Mouse (Mus musculus) MEL (cell line): Measurements from ENCODE around the gene Cirbp. TPM values are rescaled to one million over a fixed set of nuclear protein-coding genes. Genes with fewer than 3 reads are reported as not detected.

Source experiments
- DNase-seq: peaks from one replicate; pipeline ENCODE4 v3.0.0; 2011; ENCODE audit warnings: low read depth, low spot score
- H3K27ac ChIP-seq: 2 replicates; pipeline ENCODE4 v1.5.1; 2012; ENCODE audit warnings: low read depth, mild to moderate bottlenecking, control low read depth, low read length, moderate library complexity; ENCODE audit not compliant: control insufficient read depth
- H3K27me3 ChIP-seq, 2 experiments: fragments of 150-350 bp in 1 of 2; sonication (generic) in 1 of 2; 2 replicates each; pipeline ENCODE4 v1.6.1; 2012; ENCODE audit warnings: low read length in 2 of 2, mild to moderate bottlenecking in 2 of 2, improper control_type of control experiment in 1 of 2, moderate library complexity in 1 of 2; ENCODE audit not compliant: insufficient read depth in 2 of 2, control insufficient read depth in 1 of 2
- H3K36me3 ChIP-seq, 2 experiments: 2 replicates each; pipeline ENCODE4 v1.6.1; 2012 to 2014; ENCODE audit warnings: low read length in 2 of 2, improper control_type of control experiment in 1 of 2, inconsistent platforms in 1 of 2, mild to moderate bottlenecking in 1 of 2; ENCODE audit not compliant: insufficient read depth in 2 of 2, control insufficient read depth in 1 of 2
- H3K4me1 ChIP-seq, 2 experiments: fragments of 150-350 bp in 1 of 2; sonication (generic) in 1 of 2; 2 replicates each; pipeline ENCODE4 v1.6.1; 2012; ENCODE audit warnings: low read length in 2 of 2, improper control_type of control experiment in 1 of 2, mild to moderate bottlenecking in 1 of 2; ENCODE audit not compliant: insufficient read depth in 2 of 2, control insufficient read depth in 1 of 2
- H3K4me3 ChIP-seq, 2 experiments: fragments of 150-350 bp in 1 of 2; sonication (generic) in 1 of 2; 2 replicates each; pipeline ENCODE4 v1.5.1; 2012; ENCODE audit warnings: low read depth in 2 of 2, low read length in 2 of 2, mild to moderate bottlenecking in 2 of 2, moderate library complexity in 2 of 2, control low read depth in 1 of 2, improper control_type of control experiment in 1 of 2; ENCODE audit not compliant: control insufficient read depth in 1 of 2, insufficient read depth in 1 of 2
- H3K79me2 ChIP-seq: 2 replicates; pipeline ENCODE4 v1.6.1; 2012; ENCODE audit warnings: mild to moderate bottlenecking, low read length, moderate library complexity; ENCODE audit not compliant: control insufficient read depth, poor library complexity, insufficient read depth
- H3K9ac ChIP-seq: 2 replicates; pipeline ENCODE4 v1.6.1; 2012; ENCODE audit warnings: low read depth, mild to moderate bottlenecking, control low read depth, low read length, moderate library complexity; ENCODE audit not compliant: control insufficient read depth, poor library complexity, severe bottlenecking
- H3K9me3 ChIP-seq: fragments of 150-350 bp; sonication (generic); replicated peaks from 2 replicates; pipeline ENCODE4 v1.6.1; 2012; ENCODE audit warnings: mild to moderate bottlenecking, low read length, improper control_type of control experiment, moderate library complexity; ENCODE audit not compliant: insufficient read depth
- BHLHE40 ChIP-seq: IDR thresholded peaks from 2 replicates; pipeline ENCODE4 v1.6.1; 2012; ENCODE audit warnings: low read depth, mild to moderate bottlenecking, inconsistent platforms, low read length, improper control_type of control experiment, borderline replicate concordance
- CHD2 ChIP-seq: IDR thresholded peaks from 2 replicates; pipeline ENCODE4 v1.6.1; 2011; ENCODE audit warnings: low read length, improper control_type of control experiment
- E2F4 ChIP-seq: IDR thresholded peaks from 2 replicates; pipeline ENCODE4 v1.6.1; 2011; ENCODE audit warnings: low read depth, low read length, improper control_type of control experiment, borderline replicate concordance
- ELF1 ChIP-seq: IDR thresholded peaks from 2 replicates; pipeline ENCODE4 v1.6.1; 2014; ENCODE audit warnings: low read depth, mild to moderate bottlenecking, inconsistent platforms, low read length, improper control_type of control experiment, moderate library complexity
- GATA1 ChIP-seq: IDR thresholded peaks from 2 replicates; pipeline ENCODE4 v1.6.1; 2011; ENCODE audit warnings: low read depth, low read length, improper control_type of control experiment
- HCFC1 ChIP-seq: IDR thresholded peaks from 2 replicates; pipeline ENCODE4 v1.6.1; 2012; ENCODE audit warnings: low read depth, mild to moderate bottlenecking, inconsistent platforms, low read length, improper control_type of control experiment, moderate library complexity
- JUND ChIP-seq: IDR thresholded peaks from 2 replicates; pipeline ENCODE4 v1.6.1; 2011; ENCODE audit warnings: low read depth, mild to moderate bottlenecking, improper control_type of control experiment, low read length
- KAT2A ChIP-seq: conservative IDR thresholded peaks from 2 replicates; pipeline ENCODE4 v1.6.1; 2012; ENCODE audit warnings: low read depth, low read length, improper control_type of control experiment, inconsistent platforms
- MXI1 ChIP-seq: IDR thresholded peaks from 2 replicates; pipeline ENCODE4 v1.6.1; 2011; ENCODE audit warnings: mild to moderate bottlenecking, low read depth, low read length, improper control_type of control experiment
- MYB ChIP-seq: IDR thresholded peaks from 2 replicates; pipeline ENCODE4 v1.6.1; 2011; ENCODE audit warnings: mild to moderate bottlenecking, low read depth, low read length, improper control_type of control experiment
- MYC ChIP-seq: IDR thresholded peaks from 2 replicates; pipeline ENCODE4 v1.6.1; 2011; ENCODE audit warnings: low read depth, mild to moderate bottlenecking, low read length, improper control_type of control experiment, moderate library complexity
- NELFE ChIP-seq: IDR thresholded peaks from 2 replicates; pipeline ENCODE4 v1.6.1; 2011; ENCODE audit warnings: low read depth, low read length, improper control_type of control experiment
- POLR2AphosphoS5 ChIP-seq: IDR thresholded peaks from 2 replicates; pipeline ENCODE4 v1.6.1; 2012; ENCODE audit warnings: low read depth, borderline replicate concordance, mild to moderate bottlenecking, inconsistent platforms, low read length, moderate library complexity, mixed read lengths
- RAD21 ChIP-seq: IDR thresholded peaks from 2 replicates; pipeline ENCODE4 v1.6.1; 2011; ENCODE audit warnings: mild to moderate bottlenecking, low read depth, low read length, improper control_type of control experiment
- SMC3 ChIP-seq: IDR thresholded peaks from 2 replicates; pipeline ENCODE4 v1.6.1; 2011; ENCODE audit warnings: low read depth, low read length, improper control_type of control experiment
- TAL1 ChIP-seq: IDR thresholded peaks from 2 replicates; pipeline ENCODE4 v1.6.1; 2012; ENCODE audit warnings: mild to moderate bottlenecking, inconsistent platforms, low read length, moderate library complexity, mixed read lengths
- UBTF ChIP-seq: IDR thresholded peaks from 2 replicates; pipeline ENCODE4 v1.6.1; 2012; ENCODE audit warnings: low read depth, mild to moderate bottlenecking, inconsistent platforms, low read length, improper control_type of control experiment, moderate library complexity, borderline replicate concordance; ENCODE audit not compliant: insufficient read depth
- USF2 ChIP-seq, 2 experiments: IDR thresholded peaks; 2 replicates each; pipeline ENCODE4 v1.6.1; 2011 to 2012; ENCODE audit warnings: improper control_type of control experiment in 2 of 2, low read length in 2 of 2, borderline replicate concordance in 1 of 2, inconsistent platforms in 1 of 2, low read depth in 1 of 2, mild to moderate bottlenecking in 1 of 2; ENCODE audit not compliant: insufficient read depth in 1 of 2
- ZNF384 ChIP-seq: IDR thresholded peaks from 2 replicates; pipeline ENCODE4 v1.6.1; 2012; ENCODE audit warnings: low read depth, mild to moderate bottlenecking, inconsistent platforms, low read length, improper control_type of control experiment
- polyA plus RNA-seq, 2 experiments: library from polyadenylated mRNA; stranded (reverse) in 1 of 2; unstranded in 1 of 2; fragments of >175 nt in 1 of 2; fragments of >200 nt in 1 of 2; gene quantifications; 2 replicates each; pipeline versions ENCODE4 v1.2.1 to v1.2.4; 2012; ENCODE audit warnings: low replicate concordance in 2 of 2, low read depth in 1 of 2; ENCODE audit not compliant: insufficient read length in 2 of 2, insufficient read depth in 1 of 2, missing spikeins in 1 of 2
- total RNA-seq: library from RNA; depleted of rRNA; stranded (reverse); fragments of 300-350 nt; gene quantifications from 2 replicates; pipeline ENCODE4 v1.2.3, GENCODE M21; 2012

Gene Cirbp
- total and polyA plus RNA-seq, 3 experiments: 21.2 to 56.6 TPM; not detected in 1

- peaks cover 6 to 36% of the 10 kb centered on the region in 2 experiments; a peak in 3 of 4 replicates for H3K4me1 ChIP-seq
- peak overlapping the region; percentile 60; the same call in 1 of the 2 replicates for H3K27ac ChIP-seq
- H3K9ac ChIP-seq: no peak overlapping the region
- no peak overlapping the region for H3K4me3 ChIP-seq
- H3K9me3 ChIP-seq: no peaks in the 10 kb centered on the region
- no peak for DNase-seq
- peaks cover 0 to 25% of the 10 kb centered on the region in 2 experiments; a peak in 2 of 4 replicates for H3K36me3 ChIP-seq
- peaks cover 23% of the 10 kb centered on the region for H3K79me2 ChIP-seq
- TF ChIP-seq ZNF384 (no peak), MYC (no peak), KAT2A (no peak), JUND (no peak), ELF1 (no peak), GATA1 (no peak), UBTF (no peak), CHD2 (no peak), RAD21 (no peak), SMC3 (no peak), MXI1 (no peak), HCFC1 (no peak), POLR2AphosphoS5 (no peak), E2F4 (no peak), TAL1 (no peak), MYB (no peak), USF2 (IDR thresholded peaks at IDR 0.05; ENCODE audit: borderline replicate concordance in 1 of 2, insufficient read depth in 1 of 2, low read depth in 1 of 2, low read length in 2 of 2) (no peak), BHLHE40 (no peak), NELFE (no peak)
- no peaks in the 10 kb centered on the region for H3K27me3 ChIP-seq
Measured at GRCm38 (mm10) chr10:80155277-80155676, 10.5 kb upstream of the Cirbp start.

GRCm38 (mm10) chr10:80156002-80156751, 9.6 kb upstream of the Cirbp start:
- H3K9ac ChIP-seq: 0 out of 2 replicates have a peak overlapping the region, but pooled peaks have one; percentile 4
- H3K36me3 ChIP-seq: peaks cover 0 to 25% of the 10 kb centered on the region in 2 experiments; a peak in 2 of 4 replicates

More at GRCm38 (mm10) chr10:80156002-80156751, 9.6 kb upstream of the Cirbp start:
- peak; percentile 59 for DNase-seq
- TF ChIP-seq MYC (no peak), ELF1 (peak; percentile 38; the same call in 1 of the 2 replicates)
- peaks cover 6 to 34% of the 10 kb centered on the region in 2 experiments; a peak in 3 of 4 replicates for H3K4me1 ChIP-seq
- no peak overlapping the region for H3K4me3 ChIP-seq
- H3K27me3 ChIP-seq: no peaks in the 10 kb centered on the region
- H3K27ac ChIP-seq: peak overlapping the region; percentile 60
- H3K79me2 ChIP-seq: peaks cover 14% of the 10 kb centered on the region
- no peaks in the 10 kb centered on the region for H3K9me3 ChIP-seq
